Mouse (Mus musculus): Measurements from ENCODE around the gene Atxn10. TPM values are rescaled to one million over a fixed set of nuclear protein-coding genes. Genes with fewer than 3 reads are reported as not detected.
"Not testable (repeated sequence)": the region's sequence is repeated elsewhere in the genome, so short reads cannot be mapped to it uniquely, and the experiment has no call there.

Atxn10 gene
- total RNA-seq (2021) = 128 and 131 TPM in 2 replicates
- long read RNA-seq, transcript Atxn10-201 (12 exons, 1,937 nt) = major isoform, 179 of 192 reads
- long read RNA-seq, partial matches to known transcripts = 7 of 192 reads
- long read RNA-seq, other reads (novel, unspliced or antisense) = 6 of 192 reads

- DNase-seq = no peak
These were observed at the start of gene Atxn10 for GRCm38 (mm10) chr15:85335671-85336300. Gene Atxn10 (plus strand): TSS chr15:85336245.

DNA sequence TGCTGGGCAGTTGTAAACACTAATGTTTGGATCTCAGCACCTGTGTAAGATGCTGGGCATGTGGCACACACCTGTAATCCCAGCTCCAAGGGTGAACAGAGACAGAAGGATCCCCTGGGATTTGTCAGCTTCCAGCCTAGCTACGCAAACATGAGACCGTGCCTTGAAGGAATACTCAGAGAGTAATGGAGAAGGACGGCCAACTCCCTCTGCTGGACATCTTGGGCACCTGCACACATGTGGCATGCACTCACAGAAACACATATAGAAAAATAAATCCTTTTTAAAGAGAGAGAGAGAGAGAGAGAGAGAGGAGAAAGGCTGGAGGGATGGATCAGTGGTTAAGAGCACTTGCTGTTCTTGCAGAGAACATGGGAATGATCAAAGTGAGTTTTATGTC lies 41.4 kb upstream of the Atxn10 start:
- DNase-seq = no peak

DNA sequence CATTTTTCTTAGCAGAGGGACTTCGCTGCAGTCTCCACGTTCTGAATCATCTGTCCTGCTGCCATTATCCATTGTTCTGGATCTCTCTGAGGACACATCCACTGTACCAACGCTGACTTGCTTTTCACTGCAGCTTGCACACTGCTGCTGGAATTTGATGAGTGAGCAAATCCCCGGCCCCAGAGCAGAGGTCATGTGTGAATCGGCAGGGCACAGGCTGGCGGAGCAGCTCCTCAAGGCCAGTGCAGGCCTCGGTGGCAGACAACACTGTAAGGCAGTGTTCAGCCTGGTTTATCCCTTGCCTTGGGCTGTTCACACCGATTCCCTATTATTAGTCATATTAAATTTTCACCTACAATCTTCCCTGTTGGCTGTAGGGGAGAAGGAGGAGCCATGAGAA lies 40.5 kb upstream of the Atxn10 start:
- DNase-seq = peak; percentile 48

DNA sequence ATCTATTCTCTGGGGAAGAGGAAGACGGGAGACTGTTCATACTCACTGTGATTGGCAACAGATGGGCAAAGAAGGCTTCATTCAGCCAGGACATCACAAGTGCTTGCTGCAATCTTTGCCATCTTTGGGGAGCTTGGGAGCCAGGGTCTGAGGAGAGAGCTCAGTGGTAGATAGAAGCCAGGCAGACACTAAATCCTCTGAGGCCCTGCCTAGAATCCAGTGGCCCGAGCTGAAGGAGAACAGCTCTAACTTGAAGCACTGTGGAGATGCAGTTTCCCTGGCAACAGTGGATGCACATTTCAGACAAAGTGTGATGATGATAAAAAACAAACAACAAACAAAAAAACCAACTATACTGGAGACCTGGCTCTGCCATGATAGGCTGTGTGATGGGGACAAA lies 40.1 kb upstream of the Atxn10 start:
- no peak for DNase-seq

- no peak for DNase-seq
These were observed 39.5 kb upstream of the Atxn10 start for GRCm38 (mm10) chr15:85296538-85296937.

GRCm38 (mm10) chr15:85298167-85298781 lies 37.8 kb upstream of the Atxn10 start:
- DNase-seq = no peak

GRCm38 (mm10) chr15:85298946-85299345 lies 37.1 kb upstream of the Atxn10 start:
- no peak for DNase-seq

- no peak for DNase-seq
These were observed 32.8 kb upstream of the Atxn10 start for GRCm38 (mm10) chr15:85303241-85303640.

DNA sequence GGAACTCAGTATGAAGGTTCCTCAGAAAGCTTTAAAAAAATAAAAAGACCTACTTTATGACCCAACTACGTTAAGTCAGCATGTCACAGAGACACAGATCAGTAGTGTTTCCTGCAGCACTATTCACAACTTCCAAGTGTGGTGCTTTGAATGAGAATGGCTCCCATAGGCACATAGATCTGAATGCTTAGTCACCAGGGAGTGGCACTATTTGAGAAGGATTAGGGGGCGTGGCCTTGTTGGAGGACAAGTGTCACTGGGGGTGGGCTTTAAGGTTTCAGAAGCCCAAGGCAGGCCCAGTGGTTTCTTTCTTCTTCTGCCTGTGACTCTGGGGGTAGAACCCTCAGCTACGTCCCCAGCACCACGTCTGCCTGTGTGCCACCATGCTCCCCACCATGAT lies 32.1 kb upstream of the Atxn10 start:
- no peak for DNase-seq

- DNase-seq = no peak
These were observed 28.9 kb upstream of the Atxn10 start for GRCm38 (mm10) chr15:85307061-85307660.

DNA sequence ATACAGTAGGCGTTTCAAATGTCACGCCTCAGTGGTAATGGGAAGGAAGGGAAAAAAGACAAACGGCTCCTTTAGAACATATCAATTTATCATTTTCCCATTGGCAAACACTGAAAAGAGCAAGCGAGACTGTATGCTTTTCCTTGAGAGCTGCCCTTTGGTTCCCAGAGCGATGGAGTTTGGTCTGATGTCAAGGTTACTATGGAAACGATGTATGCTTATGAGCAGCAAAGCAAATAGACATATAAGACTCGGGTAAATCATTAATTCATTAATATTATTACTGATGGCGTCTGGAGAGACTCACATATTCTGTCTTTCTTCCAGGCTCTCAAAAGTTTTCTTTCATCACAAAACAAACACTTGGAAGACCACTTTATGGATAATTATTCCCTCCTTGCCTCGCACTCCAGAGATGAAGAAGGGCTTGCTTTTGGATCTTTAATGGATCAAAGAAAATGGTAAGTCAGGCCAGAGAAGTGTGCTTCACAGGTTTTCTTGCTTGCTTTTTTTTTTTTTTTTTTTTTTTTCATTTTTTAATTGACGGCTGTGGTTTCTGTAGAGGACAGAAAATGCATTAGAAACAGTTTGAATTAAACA lies 24.9 kb upstream of the Atxn10 start:
- DNase-seq = no peak

- DNase-seq = peak; percentile 79
These were observed 20.5 kb upstream of the Atxn10 start for GRCm38 (mm10) chr15:85315378-85316025.

DNA sequence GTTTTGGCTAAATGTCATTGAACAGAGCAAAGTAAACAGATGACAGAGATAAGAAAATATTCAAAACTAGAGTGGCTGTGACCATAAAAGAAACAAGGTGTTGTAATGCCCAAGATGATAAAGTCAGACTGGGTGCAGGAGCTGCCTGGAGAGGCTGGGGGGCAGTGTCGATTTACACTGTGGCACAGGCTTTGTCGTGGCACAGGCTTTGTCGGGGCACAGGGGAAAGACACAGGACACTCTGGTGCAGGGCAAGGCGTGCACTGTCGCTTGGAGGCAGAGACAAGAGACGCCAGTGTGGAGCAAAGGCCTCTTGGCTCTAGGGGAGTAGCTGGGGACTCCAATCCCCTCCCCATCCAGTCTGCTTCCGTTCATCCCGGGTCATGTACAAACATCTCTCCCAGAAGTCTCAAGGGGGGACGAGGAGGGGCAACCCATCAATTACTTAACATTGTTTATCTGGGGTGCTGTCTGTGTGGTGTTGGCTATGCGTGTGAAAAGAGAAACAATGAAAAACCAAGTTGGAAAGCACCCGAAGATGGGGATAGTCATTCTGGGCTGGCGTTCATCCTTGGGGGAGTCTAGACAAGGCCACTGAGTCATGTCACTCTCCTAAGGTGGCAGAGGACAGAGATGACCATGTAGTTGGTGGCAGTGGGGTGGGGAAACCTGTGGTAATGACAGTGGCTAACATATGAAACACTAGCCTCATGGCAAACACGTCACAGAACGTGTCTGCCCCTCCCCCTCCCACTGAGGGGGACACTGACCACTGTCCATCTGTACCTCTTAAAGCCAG lies 19.5 kb upstream of the Atxn10 start:
- DNase-seq = no peak

DNA sequence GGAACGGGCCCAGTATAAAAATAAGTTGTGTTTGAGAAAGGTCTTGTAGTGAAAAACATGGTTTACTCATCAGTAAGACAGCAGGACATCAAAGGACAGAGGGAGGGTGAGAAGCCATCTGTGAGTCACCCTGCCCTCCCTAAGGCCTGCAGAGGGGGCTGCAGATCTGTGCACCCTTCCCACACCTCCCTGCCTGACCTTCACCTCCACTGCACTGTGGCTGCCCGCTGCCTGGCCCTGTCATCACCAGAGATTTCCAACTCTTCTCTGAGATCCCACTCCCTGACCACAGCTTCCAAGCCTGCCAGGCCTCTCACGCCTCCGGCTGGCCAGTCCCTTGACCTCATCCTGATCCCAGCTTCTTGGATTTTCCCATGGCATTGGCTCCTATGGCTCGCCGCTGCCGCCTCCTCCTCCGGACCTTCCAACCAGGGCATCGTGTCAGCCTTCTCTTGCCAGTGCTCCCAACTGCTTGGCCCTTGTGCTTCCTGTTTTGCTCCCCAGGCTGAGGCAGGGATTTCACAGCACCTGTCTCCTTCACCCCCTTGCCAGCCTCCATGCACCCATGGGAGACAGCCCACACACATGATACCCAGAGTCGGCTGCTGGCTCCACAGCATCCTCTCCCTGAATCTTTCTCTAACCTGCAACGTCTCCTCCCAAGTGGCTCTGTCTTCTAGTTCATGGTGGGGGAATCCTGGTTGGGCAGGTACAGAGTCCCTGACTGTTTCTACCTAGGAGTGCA lies 15.9 kb upstream of the Atxn10 start:
- DNase-seq = peak; percentile 62

DNA sequence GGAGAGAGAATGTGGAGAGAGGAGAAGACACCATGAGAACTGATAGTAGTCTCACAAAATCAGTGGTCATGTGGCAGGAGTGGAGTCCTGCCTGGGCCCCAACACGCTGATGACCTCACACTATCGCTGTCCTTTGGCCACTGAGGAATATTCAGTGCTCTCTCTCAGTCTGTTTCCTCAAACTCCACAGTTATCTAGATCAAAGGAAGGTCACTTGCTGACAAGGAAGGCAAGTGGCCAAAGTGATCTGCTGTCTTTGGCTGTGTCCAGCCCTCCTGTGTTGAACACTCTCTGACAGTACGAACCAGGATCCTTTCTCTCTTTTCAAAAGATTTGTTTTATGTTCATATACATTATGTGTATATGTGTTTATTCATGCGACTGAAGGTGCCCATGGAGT lies 12.8 kb upstream of the Atxn10 start:
- no peak for DNase-seq

DNA sequence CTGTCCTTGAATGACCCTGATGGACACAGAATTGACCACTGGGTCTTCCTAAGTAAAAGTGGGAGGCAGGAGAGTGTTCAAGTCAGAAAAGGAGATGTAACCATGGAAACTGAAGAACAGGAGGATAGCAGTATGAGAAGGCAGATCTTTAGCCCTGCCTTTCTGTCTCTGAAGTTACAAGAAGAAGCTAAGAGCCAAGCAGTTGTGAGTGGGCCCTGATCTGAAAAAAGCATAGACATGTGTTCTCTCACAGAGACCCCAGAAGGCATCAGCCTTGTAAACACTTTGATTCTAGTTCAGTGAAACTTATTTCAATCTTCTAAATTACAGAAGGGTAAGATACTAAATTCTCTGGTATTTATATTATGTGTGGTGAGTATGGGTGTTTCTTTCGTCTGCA lies 11.6 kb upstream of the Atxn10 start:
- DNase-seq = no peak

- no peak for DNase-seq
These were observed 8.2 kb upstream of the Atxn10 start for GRCm38 (mm10) chr15:85327808-85328207.

GRCm38 (mm10) chr15:85328455-85328854 lies 7.6 kb upstream of the Atxn10 start:
- DNase-seq = not testable (repeated sequence)

- DNase-seq = no peak
These were observed 6.9 kb upstream of the Atxn10 start for GRCm38 (mm10) chr15:85329096-85329495.

DNA sequence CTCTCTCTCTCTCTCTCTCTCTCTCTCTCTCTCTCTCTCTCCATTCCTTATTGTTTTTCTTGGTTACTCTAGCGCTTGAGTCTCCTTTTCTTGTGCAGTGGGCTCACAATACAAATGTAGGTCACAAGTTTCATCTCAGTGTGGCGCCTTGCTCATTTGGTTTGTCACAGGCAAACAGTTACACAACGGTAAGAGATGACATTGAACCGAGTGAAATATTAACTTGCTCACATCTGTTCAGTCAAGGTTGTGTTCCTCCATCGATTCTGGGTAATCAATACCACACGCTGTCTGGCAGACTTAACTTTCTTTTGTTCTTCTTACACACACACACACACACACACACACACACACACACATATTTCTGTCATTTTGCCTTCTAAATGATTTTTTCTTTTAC lies 6.0 kb upstream of the Atxn10 start:
- DNase-seq = no peak

GRCm38 (mm10) chr15:85333511-85333910 lies 2.5 kb upstream of the Atxn10 start:
- DNase-seq = not testable (repeated sequence)

Measured in adrenal gland, postnatal 25 days (tissue).